Mouse (Mus musculus): ENCODE measurements around the gene Macrod1. TPM values are rescaled to one million over a fixed set of nuclear protein-coding genes. Genes with fewer than 3 reads are reported as not detected.

The Macrod1 gene
- polyA plus RNA-seq, 1 experiment, result 13.4 TPM

- Histone ChIP-seq H3K27me3 (ENCODE audit: control insufficient read depth, insufficient read depth, low read length) (no peaks in the 10 kb centered on the region), H3K27ac (ENCODE audit: insufficient read depth, low read length) (no peak overlapping the region), H3K36me3 (ENCODE audit: control insufficient read depth, insufficient read depth, low read length) (no peaks in the 10 kb centered on the region), H3K4me1 (ENCODE audit: control insufficient read depth, insufficient read depth, insufficient read length) (peaks cover 11% of the 10 kb centered on the region; the same call in 1 of the 2 replicates), H3K4me3 (ENCODE audit: extremely low read depth, insufficient read depth, insufficient read length) (no peak overlapping the region)
- no peak for DNase-seq (ENCODE audit: low read depth in 1 of 2, low spot score in 2 of 2)
- 85% methylated on average over 9 of the region's 9 CpGs for WGBS
- TF ChIP-seq CTCF (IDR thresholded peaks at IDR 0.05; ENCODE audit: extremely low read depth, insufficient read depth, insufficient read length, insufficient replicate concordance) (no peak), POLR2A (IDR thresholded peaks at IDR 0.05; ENCODE audit: low read depth, low read length) (no peak)
These were observed 79.4 kb downstream of the Macrod1 start for GRCm38 (mm10) chr19:7136016-7136415.

- DNase-seq (ENCODE audit: low read depth in 1 of 2, low spot score in 2 of 2), result no peak
- TF ChIP-seq CTCF (IDR thresholded peaks at IDR 0.05; ENCODE audit: extremely low read depth, insufficient read depth, insufficient read length, insufficient replicate concordance), result no peak
- no peak for TF ChIP-seq POLR2A (IDR thresholded peaks at IDR 0.05; ENCODE audit: low read depth, low read length)
- no peak overlapping the region for H3K27ac ChIP-seq (ENCODE audit: insufficient read depth, low read length)
- 88% methylated on average over 14 of the region's 14 CpGs for WGBS
- H3K4me1 ChIP-seq (ENCODE audit: control insufficient read depth, insufficient read depth, insufficient read length), result peaks cover 11% of the 10 kb centered on the region; the same call in 1 of the 2 replicates
- H3K4me3 ChIP-seq (ENCODE audit: extremely low read depth, insufficient read depth, insufficient read length), result no peak overlapping the region
- H3K27me3 ChIP-seq (ENCODE audit: control insufficient read depth, insufficient read depth, low read length), result no peaks in the 10 kb centered on the region
- H3K36me3 ChIP-seq (ENCODE audit: control insufficient read depth, insufficient read depth, low read length), result no peaks in the 10 kb centered on the region
These were observed 80.3 kb downstream of the Macrod1 start for GRCm38 (mm10) chr19:7136714-7137498.

- Histone ChIP-seq H3K4me3 (ENCODE audit: extremely low read depth, insufficient read depth, insufficient read length) (no peak overlapping the region), H3K4me1 (ENCODE audit: control insufficient read depth, insufficient read depth, insufficient read length) (peaks cover 11% of the 10 kb centered on the region; the same call in 1 of the 2 replicates), H3K27me3 (ENCODE audit: control insufficient read depth, insufficient read depth, low read length) (no peaks in the 10 kb centered on the region), H3K36me3 (ENCODE audit: control insufficient read depth, insufficient read depth, low read length) (no peaks in the 10 kb centered on the region), H3K27ac (ENCODE audit: insufficient read depth, low read length) (no peak overlapping the region)
- TF ChIP-seq CTCF (IDR thresholded peaks at IDR 0.05; ENCODE audit: extremely low read depth, insufficient read depth, insufficient read length, insufficient replicate concordance), result no peak
- 59% methylated on average over 14 of the region's 14 CpGs for WGBS
- DNase-seq (ENCODE audit: low read depth in 1 of 2, low spot score in 2 of 2), result no peak
These were observed 81.7 kb downstream of the Macrod1 start for GRCm38 (mm10) chr19:7138327-7138726.

GRCm38 (mm10) chr19:7139321-7139720 lies 82.7 kb downstream of the Macrod1 start:
- H3K4me1 ChIP-seq (ENCODE audit: control insufficient read depth, insufficient read depth, insufficient read length), result peaks cover 20% of the 10 kb centered on the region; the same call in 1 of the 2 replicates
- 73% methylated on average over 4 of the region's 4 CpGs for WGBS
- no peak for TF ChIP-seq CTCF (IDR thresholded peaks at IDR 0.05; ENCODE audit: extremely low read depth, insufficient read depth, insufficient read length, insufficient replicate concordance)
- TF ChIP-seq POLR2A (IDR thresholded peaks at IDR 0.05; ENCODE audit: low read depth, low read length), result no peak
- no peaks in the 10 kb centered on the region for H3K27me3 ChIP-seq (ENCODE audit: control insufficient read depth, insufficient read depth, low read length)
- H3K4me3 ChIP-seq (ENCODE audit: extremely low read depth, insufficient read depth, insufficient read length), result no peak overlapping the region
- H3K27ac ChIP-seq (ENCODE audit: insufficient read depth, low read length), result no peak overlapping the region
- no peak for DNase-seq (ENCODE audit: low read depth in 1 of 2, low spot score in 2 of 2)
- H3K36me3 ChIP-seq (ENCODE audit: control insufficient read depth, insufficient read depth, low read length), result no peaks in the 10 kb centered on the region

GRCm38 (mm10) chr19:7140373-7140772 lies 83.8 kb downstream of the Macrod1 start:
- H3K27me3 ChIP-seq (ENCODE audit: control insufficient read depth, insufficient read depth, low read length), result no peaks in the 10 kb centered on the region
- H3K36me3 ChIP-seq (ENCODE audit: control insufficient read depth, insufficient read depth, low read length), result no peaks in the 10 kb centered on the region
- H3K4me3 ChIP-seq (ENCODE audit: extremely low read depth, insufficient read depth, insufficient read length), result no peak overlapping the region
- TF ChIP-seq POLR2A (IDR thresholded peaks at IDR 0.05; ENCODE audit: low read depth, low read length), result no peak
- TF ChIP-seq CTCF (IDR thresholded peaks at IDR 0.05; ENCODE audit: extremely low read depth, insufficient read depth, insufficient read length, insufficient replicate concordance), result no peak
- WGBS, result 76% methylated on average over 6 of the region's 6 CpGs
- no peak overlapping the region for H3K27ac ChIP-seq (ENCODE audit: insufficient read depth, low read length)
- no peak for DNase-seq (ENCODE audit: low read depth in 1 of 2, low spot score in 2 of 2)
- H3K4me1 ChIP-seq (ENCODE audit: control insufficient read depth, insufficient read depth, insufficient read length), result peaks cover 12% of the 10 kb centered on the region; the same call in 1 of the 2 replicates

GRCm38 (mm10) chr19:7140856-7141421 lies 84.3 kb downstream of the Macrod1 start:
- Histone ChIP-seq H3K4me1 (ENCODE audit: control insufficient read depth, insufficient read depth, insufficient read length) (peaks cover 9% of the 10 kb centered on the region; the same call in 1 of the 2 replicates), H3K4me3 (ENCODE audit: extremely low read depth, insufficient read depth, insufficient read length) (no peak overlapping the region), H3K36me3 (ENCODE audit: control insufficient read depth, insufficient read depth, low read length) (no peaks in the 10 kb centered on the region), H3K27me3 (ENCODE audit: control insufficient read depth, insufficient read depth, low read length) (no peaks in the 10 kb centered on the region), H3K27ac (ENCODE audit: insufficient read depth, low read length) (no peak overlapping the region)
- no peak for DNase-seq (ENCODE audit: low read depth in 1 of 2, low spot score in 2 of 2)
- 80% methylated on average over 12 of the region's 12 CpGs for WGBS
- TF ChIP-seq POLR2A (IDR thresholded peaks at IDR 0.05; ENCODE audit: low read depth, low read length) (no peak), CTCF (IDR thresholded peaks at IDR 0.05; ENCODE audit: extremely low read depth, insufficient read depth, insufficient read length, insufficient replicate concordance) (no peak)

Data from spleen, adult 2 months (tissue).